Mouse (Mus musculus): ENCODE measurements around the gene Rd3l. TPM values are rescaled to one million over a fixed set of nuclear protein-coding genes. Genes with fewer than 3 reads are reported as not detected.

Gene Rd3l
- under 1 TPM; 0.34 to 0.50 TPM for total RNA-seq (2021)

DNA sequence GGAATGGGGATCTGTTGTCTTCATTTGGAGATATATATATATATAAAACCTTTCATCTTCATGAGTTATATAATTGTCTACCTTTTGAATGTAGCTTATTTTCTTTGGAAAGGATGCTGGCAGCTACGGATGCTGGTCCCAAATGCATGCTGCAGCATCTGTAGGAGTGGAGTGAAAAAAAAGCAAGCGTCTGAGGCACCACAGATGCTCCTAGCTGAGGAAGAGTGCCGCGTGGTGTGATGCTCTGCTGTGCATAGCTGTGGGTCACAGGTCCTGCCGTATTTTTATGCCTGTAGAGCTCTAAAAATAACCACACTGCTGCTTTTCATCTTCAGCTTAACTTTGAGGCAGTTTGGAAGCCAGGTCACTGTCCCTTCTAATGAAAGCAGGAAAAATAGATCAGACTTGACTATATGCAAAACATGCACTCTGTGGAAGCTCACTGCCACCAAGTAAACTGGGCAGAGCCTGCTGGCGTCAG is at the start of gene Rd3l:
Rd3l (minus strand) TSS at position 431 of the 481 bp plus-strand sequence.
- intact Hi-C loops (cut with DNase I), result no loop called here
- DNase-seq (ENCODE audit: low spot score in 2 of 2), result peak in 1 of 2 experiments; percentile 21

- peak; percentile 12 to 46 for DNase-seq (ENCODE audit: low spot score in 2 of 2)
- intact Hi-C loops (cut with DNase I), result no loop called here
Measured at GRCm38 (mm10) chr12:112027408-112027807, 46.3 kb upstream of the Rd3l start.

DNA sequence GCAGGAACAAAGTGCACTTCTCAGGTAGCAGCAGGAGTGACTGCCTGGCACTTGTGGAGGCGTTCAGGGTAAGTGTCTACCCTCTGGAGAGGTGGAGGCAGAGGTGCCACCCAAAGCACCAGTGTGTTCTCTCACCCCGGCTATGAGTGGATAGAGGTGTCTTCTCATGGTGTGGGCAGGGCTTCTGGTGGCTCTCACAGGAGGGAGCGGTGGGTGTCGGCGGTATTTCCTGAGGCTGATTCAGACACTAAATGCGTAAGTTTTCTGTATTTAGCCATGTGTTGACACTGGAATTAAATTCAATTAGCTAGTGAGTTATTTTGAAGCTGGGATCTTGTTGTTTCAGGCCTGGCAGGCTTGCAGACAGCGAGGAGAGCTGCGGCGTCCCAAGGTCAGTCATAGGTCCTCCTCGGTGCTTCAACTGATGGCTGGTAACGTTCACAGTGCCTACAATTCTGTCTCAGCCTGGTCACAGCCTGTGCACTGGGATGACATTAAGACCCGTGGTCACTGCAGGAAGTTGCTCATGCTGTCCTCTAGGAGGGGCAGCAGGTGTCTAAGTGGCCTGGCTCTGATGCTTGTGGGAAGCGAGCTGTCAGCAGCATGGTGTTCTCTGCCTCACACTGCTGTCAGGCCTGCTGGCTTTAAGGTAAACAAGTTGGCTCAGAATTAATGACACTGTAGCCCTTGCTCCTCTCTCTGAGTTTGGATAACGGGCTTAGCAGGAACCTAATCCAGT is 45.0 kb upstream of the Rd3l start:
- DNase-seq (ENCODE audit: low spot score in 2 of 2), result peak in 1 of 2 experiments; percentile 66
- intact Hi-C loops (cut with DNase I), result no loop called here

DNA sequence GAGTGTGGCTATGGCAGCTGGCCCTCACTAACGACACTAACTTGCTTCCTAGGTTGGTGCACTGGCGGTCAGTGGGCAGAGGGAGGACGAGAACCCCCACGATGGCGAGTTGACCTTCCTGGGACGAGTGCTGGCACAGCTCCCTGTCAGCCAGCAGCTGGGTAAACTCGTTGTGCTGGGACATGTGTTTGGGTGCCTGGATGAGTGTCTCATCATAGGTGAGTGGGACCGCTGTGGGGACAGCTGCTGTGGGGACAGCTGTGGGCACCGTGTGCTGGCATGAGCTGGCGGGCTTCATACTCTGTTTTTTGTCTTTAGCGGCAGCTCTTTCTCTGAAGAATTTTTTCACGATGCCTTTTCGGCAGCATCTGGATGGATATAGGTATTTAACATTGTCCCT is 44.3 kb upstream of the Rd3l start:
- no peak for DNase-seq (ENCODE audit: low spot score in 2 of 2)
- intact Hi-C loops (cut with DNase I), result no loop called here

- DNase-seq (ENCODE audit: low spot score in 2 of 2), result no peak
Measured at GRCm38 (mm10) chr12:112024581-112025310, 43.6 kb upstream of the Rd3l start.

GRCm38 (mm10) chr12:112023306-112023705 is 42.2 kb upstream of the Rd3l start:
- intact Hi-C loops (cut with DNase I), result no loop called here
- DNase-seq (ENCODE audit: low spot score in 2 of 2), result no peak

More at GRCm38 (mm10) chr12:112024581-112025310, 43.6 kb upstream of the Rd3l start:
- intact Hi-C loops (cut with DNase I), result no loop called here

DNA sequence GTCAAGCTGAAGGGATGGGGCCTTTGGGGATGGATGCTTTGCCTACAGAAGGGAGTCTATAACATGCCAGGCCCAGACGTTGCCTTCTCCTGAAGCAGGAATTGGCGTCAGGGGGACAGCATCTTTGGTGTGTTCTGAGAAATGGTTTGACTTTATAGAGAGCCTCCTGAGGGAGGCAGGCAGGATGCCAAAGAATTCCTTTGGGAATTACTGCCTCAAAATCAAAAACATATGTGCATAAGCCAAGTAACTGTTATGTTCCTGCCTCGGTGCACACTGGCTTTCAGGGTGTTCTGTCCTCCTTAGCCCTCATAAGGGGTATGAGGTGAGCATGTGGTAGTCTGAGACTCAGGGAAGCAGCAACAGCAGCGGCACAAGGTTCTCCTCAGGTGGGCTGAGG is 35.2 kb upstream of the Rd3l start:
- no peak for DNase-seq (ENCODE audit: low spot score in 2 of 2)
- intact Hi-C loops (cut with DNase I), result no loop called here

- intact Hi-C loops (cut with DNase I), result no loop called here
- no peak for DNase-seq (ENCODE audit: low spot score in 2 of 2)
Measured at GRCm38 (mm10) chr12:112013271-112013801, 32.2 kb upstream of the Rd3l start.

DNA sequence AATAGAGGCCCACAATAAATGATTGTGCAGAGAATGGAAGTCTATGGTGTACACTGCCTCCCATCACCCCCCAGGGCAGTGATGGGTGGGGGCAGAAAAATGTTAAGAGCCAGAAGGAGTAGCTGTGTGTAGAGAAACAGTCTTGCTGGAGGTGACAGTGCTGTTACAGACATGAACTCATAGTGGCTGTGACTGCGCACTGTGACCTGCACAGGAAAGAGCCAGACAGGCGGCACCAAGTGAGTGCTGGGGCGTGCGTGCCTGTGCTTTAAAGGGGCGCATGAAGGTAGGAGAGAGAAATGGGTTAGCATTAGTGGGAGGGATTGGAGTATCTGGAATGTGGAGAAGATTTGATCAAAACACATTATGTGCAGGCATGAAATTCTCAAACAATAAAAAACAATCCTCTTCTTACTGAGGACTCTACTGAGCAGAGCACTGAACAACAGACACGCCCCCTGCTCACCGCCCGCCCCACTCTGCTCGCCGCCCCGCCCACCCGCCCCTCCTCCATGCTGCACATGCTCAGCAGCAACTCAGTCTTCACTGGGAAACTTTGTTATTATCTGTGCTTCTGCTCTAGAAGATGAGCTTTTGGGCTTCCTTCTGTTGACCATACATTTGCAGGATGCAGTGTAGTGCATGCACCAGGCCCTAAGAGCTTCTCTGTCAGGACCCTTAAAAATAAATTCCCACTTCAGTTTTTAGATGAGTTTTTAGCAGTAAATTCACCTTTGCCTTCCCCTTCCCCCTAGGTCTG is 31.6 kb upstream of the Rd3l start:
- intact Hi-C loops (cut with DNase I), result no loop called here
- no peak for DNase-seq (ENCODE audit: low spot score in 2 of 2)

DNA sequence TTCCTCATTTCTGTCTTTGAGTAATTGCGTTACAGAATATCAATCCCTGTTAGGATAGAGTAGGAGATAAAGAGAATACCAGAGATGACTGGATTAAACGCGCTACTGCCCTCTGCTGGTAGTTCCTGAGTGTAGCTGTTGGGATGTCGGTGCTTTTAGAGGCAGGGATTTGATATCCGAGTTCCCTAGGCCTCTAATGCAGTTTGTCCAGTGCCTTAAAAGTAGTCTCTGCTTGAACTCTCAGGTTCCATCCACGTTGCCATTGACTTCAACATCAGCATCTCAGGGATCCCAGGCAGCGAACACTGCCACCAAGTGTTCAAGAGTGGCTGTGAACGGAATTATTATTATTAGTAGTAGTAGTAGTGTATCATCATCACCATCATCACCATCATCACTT is 20.1 kb upstream of the Rd3l start:
- intact Hi-C loops (cut with DNase I), result loop anchor here (5.0 kb wide), 1 partner anchor 124 kb away; no protein-coding TSS in a partner anchor
- peak; percentile 76 to 79 for DNase-seq (ENCODE audit: low spot score in 2 of 2)

DNA sequence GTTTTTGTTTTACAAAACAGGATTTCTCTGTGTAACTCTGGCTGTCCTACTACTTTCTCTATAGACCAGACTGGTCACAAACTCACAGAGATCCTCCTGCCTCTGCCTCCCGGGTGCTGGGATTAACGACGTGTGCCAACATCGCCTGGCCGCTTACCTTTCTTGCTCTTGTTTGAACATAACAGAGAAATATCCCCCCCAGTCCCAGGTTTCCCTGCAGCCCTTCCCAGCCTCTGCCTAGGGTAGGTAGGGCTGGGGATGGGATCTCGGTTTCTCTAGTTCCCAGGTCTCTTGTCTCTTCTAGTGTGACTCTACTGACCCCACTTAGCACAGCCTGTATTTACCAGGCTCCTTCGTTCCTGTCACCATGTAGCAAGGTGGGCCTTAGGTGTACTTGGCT is 18.6 kb upstream of the Rd3l start:
- intact Hi-C loops (cut with DNase I), result loop anchor here (5.0 kb wide), 1 partner anchor 122 kb away; no protein-coding TSS in a partner anchor

GRCm38 (mm10) chr12:111995161-111995560 is 14.0 kb upstream of the Rd3l start:
- intact Hi-C loops (cut with DNase I), result no loop called here
- DNase-seq (ENCODE audit: low spot score in 2 of 2), result no peak

More for the DNA sequence above, 18.6 kb upstream of the Rd3l start:
- DNase-seq (ENCODE audit: low spot score in 2 of 2), result no peak

DNA sequence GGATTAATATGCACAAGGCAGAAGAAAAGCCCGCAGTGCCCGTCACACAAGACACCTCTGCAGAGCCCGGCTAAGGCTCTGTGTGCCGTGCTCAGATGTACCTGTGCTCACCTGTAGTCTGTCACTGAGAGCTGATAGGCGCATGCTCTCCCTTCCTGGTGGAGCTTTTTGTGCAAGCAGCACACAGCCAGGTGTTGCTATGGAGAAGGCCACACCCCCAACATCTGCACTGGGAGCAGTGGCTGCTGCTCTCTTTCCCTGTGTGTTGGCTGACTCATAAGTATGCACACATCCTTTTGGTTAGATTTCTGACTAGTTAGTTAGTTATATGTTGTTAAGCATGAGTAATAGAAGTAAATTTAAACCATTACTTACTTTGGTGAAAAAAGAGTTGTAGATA is 11.5 kb upstream of the Rd3l start:
- intact Hi-C loops (cut with DNase I), result no loop called here
- no peak for DNase-seq (ENCODE audit: low spot score in 2 of 2)

DNA sequence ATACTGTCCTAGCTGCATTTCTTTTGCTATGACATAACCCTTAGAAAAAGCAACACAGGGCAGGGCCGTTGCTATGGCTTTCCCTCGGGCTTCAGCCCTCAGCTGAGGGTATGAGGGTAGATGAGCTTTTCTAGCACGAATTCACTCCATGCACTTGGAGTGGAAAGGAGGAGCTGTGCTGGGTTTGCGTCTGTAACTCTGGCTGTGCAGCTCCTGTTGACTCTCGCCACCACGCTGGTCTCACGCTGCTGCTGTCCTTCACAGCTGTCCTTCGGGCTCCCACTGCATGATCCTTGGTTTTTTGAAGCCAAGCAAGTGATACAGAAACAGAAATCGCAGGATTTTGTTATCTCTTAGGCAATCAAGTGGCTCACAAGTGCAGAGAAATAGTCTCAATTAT is 5.6 kb upstream of the Rd3l start:
- DNase-seq (ENCODE audit: low spot score in 2 of 2), result no peak
- intact Hi-C loops (cut with DNase I), result no loop called here

DNA sequence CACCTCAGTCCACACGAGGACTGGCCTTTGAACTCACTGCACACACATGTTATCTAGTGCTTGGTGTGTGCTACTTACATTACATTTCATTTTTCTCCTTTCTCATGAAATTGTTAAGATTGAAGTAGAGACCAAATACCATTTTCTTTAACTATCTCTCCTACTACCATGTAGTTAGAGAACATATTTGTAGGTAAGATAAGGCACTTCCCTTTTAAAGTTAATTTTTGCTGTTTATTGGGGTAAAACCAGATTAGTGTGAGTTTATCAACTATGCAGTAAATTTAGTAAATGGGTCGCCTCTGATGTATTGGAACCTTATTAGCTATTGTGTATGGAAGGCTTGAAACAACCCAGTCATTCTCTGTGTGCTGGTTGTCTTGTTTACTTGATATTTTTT is 2.0 kb upstream of the Rd3l start:
- no peak for DNase-seq (ENCODE audit: low spot score in 2 of 2)
- intact Hi-C loops (cut with DNase I), result no loop called here

GRCm38 (mm10) chr12:111981831-111982230 is 714 bp upstream of the Rd3l start:
- intact Hi-C loops (cut with DNase I), result no loop called here
- no peak for DNase-seq (ENCODE audit: low spot score in 2 of 2)

DNA sequence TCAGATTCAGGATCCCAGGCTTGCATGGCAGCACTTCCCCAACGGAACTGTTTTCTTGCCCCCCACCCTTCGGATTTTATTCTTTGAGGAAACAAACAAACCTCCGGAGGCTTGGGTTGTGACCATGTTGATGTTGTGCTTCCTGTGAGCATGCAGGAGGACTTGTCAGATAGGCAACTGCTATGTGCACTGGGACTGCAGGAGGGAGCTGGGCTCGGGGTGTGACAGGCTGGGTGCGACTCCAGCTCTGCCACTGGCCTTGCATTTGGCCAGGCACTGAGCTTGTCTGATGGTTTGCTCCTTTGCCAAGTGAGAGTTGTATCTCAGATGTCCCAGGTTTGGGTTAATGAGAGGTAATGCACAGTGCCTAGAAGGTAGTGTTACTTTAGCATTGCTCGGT is 2.8 kb downstream of the Rd3l start:
- DNase-seq (ENCODE audit: low spot score in 2 of 2), result no peak
- intact Hi-C loops (cut with DNase I), result no loop called here

DNA sequence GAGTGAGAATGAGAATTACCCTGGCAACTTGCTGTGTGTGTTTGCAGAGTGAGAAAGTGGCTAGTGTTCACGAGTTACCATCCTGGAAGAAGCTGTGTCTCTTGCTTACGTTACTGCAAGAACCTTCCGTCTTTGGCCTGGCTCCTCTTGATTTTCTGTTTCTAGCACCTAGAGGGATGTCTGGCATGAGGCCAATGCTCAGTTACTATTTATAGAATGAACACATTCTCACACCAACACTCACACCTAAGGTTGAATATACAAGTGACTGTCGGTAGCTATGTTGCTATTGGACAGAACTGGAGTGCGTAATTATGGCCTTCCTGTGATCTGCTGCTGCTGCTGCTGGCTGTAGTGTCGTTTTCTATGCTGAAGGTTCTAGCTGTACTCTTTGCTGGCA is 4.0 kb downstream of the Rd3l start:
- peak; percentile 18 to 20 for DNase-seq (ENCODE audit: low spot score in 2 of 2)
- intact Hi-C loops (cut with DNase I), result no loop called here

DNA sequence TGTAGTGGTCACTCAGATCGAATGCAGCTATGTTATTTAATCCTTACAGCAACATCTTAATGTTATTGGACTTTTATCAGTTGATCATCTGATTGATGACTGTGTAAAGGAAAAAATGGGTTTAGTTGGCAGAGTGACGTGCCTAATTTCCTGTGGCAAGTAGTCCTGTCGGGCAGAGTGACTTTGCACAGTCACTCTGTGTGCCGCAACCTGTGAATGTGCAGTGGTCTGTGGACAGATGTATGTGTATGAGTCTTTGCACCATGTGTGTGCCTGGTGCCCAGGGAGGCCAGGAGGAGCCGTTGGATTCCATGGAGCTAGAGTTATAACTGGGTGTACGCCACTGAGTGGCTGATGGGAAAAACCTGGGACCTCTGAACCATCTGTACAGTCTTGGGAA is 6.5 kb downstream of the Rd3l start:
- no peak for DNase-seq (ENCODE audit: low spot score in 2 of 2)
- intact Hi-C loops (cut with DNase I), result no loop called here

DNA sequence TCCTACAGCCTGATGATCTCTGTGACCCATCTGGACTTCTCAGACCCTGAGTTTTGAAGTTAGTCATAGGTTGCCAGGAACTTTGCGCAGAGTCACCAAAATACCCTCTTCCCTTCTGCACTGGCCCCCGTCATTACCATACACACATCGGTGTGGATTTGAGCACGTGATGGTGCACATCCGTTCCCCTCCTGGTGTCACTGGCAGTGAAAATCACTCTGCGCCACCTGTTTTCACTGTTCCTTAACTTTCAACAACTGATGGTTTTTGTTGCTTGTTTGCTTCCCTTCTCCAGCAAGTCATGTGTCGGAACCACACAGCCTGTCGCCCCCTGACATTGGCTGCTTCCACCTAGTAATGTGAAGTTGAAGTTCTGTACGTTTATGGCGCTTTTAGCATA is 8.6 kb downstream of the Rd3l start:
- intact Hi-C loops (cut with DNase I), result no loop called here
- no peak for DNase-seq (ENCODE audit: low spot score in 2 of 2)

All from left cerebral cortex, postnatal 25 days (tissue).